Mouse (Mus musculus): Measurements from ENCODE around the gene Pbx3.

- no peak for TF ChIP-seq CTCF (IDR thresholded peaks at IDR 0.05; ENCODE audit: borderline replicate concordance, control insufficient read depth, extremely low read depth, insufficient read depth, low read length, poor library complexity)
- no peak for TF ChIP-seq POLR2A (IDR thresholded peaks at IDR 0.05; ENCODE audit: control insufficient read depth, extremely low read depth, insufficient read depth, low read length, poor library complexity)
Measured at GRCm38 (mm10) chr2:34363678-34364077, 9.3 kb downstream of the Pbx3 start.

Data from thymus, adult 2 months (tissue).